Mouse (Mus musculus) embryonic facial prominence, embryonic 12.5 days (tissue): ENCODE measurements at regions not wholly inside any gene's neighbourhood (a gene's known extent, or its start where the extent isn't known, plus 50 kb on each side); places are given as distances from the start of the nearest gene placed in this dataset.

ENCODE experiments used
- ATAC-seq: fragments of 200-750 bp; cut with Nextera tagmentation; 2 replicates; pipeline ENCODE4 v1.8.0; 2017; ENCODE audit not compliant: insufficient number of reproducible peaks, insufficient read depth, low FRiP score, low TSS enrichment
- H3K27ac ChIP-seq: fragments of 300-500 bp; sonication (generic); 2 replicates; pipeline ENCODE4 v1.5.1; 2016; ENCODE audit warnings: mild to moderate bottlenecking
- H3K27me3 ChIP-seq: fragments of 300-500 bp; sonication (generic); 2 replicates; pipeline ENCODE4 v1.6.1; 2016; ENCODE audit warnings: mild to moderate bottlenecking, moderate library complexity
- H3K36me3 ChIP-seq: fragments of 300-500 bp; sonication (generic); 2 replicates; pipeline ENCODE4 v1.6.1; 2016; ENCODE audit warnings: mild to moderate bottlenecking
- H3K4me1 ChIP-seq: fragments of 300-500 bp; sonication (generic); 2 replicates; pipeline ENCODE4 v1.6.1; 2016
- H3K4me2 ChIP-seq: fragments of 300-500 bp; sonication (generic); replicated peaks from 2 replicates; pipeline ENCODE4 v1.6.1; 2016; ENCODE audit warnings: mild to moderate bottlenecking, moderate library complexity
- H3K4me3 ChIP-seq: fragments of 300-500 bp; sonication (generic); 2 replicates; pipeline ENCODE4 v1.5.1; 2016; ENCODE audit warnings: mild to moderate bottlenecking
- H3K9ac ChIP-seq: fragments of 300-500 bp; sonication (generic); 2 replicates; pipeline ENCODE4 v1.6.1; 2016; ENCODE audit warnings: mild to moderate bottlenecking, moderate library complexity
- H3K9me3 ChIP-seq: fragments of 300-500 bp; sonication (generic); 2 replicates; pipeline ENCODE4 v1.6.1; 2016; ENCODE audit warnings: mild to moderate bottlenecking, moderate library complexity
- WGBS: fragments of 180-500 bp; shearing (Covaris S2); methylation state at CpG from one replicate; pipeline ENCODE4 v1.1.7; 2016; 5-methylcytosine and 5-hydroxymethylcytosine counted together

DNA sequence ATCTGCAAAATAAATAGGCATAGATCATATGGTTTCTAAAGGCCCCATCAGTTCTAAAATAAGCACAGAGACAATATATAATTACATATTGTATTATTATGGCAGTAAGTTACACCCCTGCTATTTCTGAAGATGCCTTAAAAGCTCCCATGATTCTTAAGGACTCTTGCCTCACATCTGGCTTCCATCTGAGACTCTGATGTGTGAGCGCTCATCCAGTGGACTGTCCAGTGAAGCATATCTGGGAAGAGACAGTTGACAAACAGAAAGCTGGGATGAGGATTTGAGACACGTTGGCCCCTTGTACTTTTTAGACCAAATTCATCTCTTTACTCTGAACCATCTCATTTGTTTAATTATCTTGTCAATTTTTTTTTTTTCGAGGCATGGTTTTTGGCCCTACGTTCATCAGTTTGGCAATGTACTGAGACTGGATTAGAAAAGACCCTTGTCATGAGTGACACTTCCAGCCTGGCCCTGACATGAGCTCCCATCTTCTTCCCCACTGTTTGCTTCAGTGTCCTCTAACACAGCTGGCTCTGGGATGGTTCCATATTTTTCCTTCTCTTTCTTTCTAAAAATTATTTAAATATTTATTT lies 63.4 kb upstream of the Eed start:
- Histone ChIP-seq H3K4me1 (peaks cover 16% of the 10 kb centered on the region), H3K9ac (no peak overlapping the region), H3K27ac (no peak overlapping the region), H3K27me3 (no peaks in the 10 kb centered on the region), H3K9me3 (no peaks in the 10 kb centered on the region), H3K4me3 (no peak overlapping the region), H3K36me3 (no peaks in the 10 kb centered on the region), H3K4me2 (no peak overlapping the region)
- ATAC-seq, result no peak
- WGBS, result 78% methylated on average over 4 of the region's 4 CpGs

DNA sequence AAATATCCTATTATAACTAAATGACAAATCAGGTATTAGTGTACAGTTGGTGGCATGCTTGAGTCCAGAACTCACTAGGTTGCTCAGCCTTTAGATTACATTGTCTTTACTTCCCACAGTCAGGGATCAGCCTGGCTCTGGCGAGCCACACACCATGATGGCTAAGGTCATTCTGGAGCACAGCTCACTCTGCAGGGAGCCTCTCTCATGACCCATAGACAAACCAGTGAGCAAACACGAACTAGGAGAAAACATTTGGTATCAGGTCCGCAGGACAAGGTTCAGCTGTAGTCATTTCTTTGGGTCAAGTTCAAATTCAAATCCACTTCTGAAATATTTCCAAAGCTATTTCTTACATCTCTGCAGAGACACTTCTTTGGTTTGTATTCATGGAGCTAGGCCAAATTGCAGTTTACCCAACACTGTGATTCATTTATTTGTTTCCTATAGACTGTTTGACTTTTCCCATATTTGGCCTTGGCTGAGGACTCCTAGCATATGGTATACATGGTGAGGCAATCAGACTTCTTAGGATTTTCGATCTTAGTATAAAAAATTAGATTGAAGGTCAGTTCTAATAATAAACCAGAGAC lies 64.5 kb upstream of the Eed start:
- no peak overlapping the region for H3K4me2 ChIP-seq

DNA sequence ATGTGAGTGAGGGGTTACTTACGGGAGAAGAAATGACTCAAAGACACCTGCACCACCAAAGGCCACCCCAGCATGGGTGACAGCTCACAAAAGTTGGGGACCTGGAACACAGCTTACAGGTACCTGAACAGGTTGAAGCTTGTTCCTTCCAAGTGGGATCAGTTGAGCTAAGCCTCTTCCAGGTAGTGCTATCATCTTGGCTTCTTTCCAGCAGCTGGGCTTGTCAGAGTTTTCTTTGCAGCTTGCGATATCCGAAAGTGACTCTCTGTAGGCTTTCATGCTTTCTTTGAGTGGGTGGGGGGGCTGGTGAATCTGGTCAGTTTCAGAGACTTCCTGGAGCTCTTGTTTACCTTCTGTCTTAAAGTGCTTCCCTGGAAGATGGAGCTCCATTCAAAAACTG lies 65.4 kb upstream of the Eed start:
- H3K9me3 ChIP-seq, result no peaks in the 10 kb centered on the region
- ATAC-seq, result no peak
- H3K4me1 ChIP-seq, result peaks cover 10% of the 10 kb centered on the region
- H3K9ac ChIP-seq, result no peak overlapping the region
- no peaks in the 10 kb centered on the region for H3K36me3 ChIP-seq
- H3K4me2 ChIP-seq, result no peak overlapping the region
- no peak overlapping the region for H3K4me3 ChIP-seq
- WGBS, result 86% methylated on average over 3 of the region's 3 CpGs
- H3K27me3 ChIP-seq, result no peaks in the 10 kb centered on the region
- H3K27ac ChIP-seq, result no peak overlapping the region

More for the DNA sequence above, 64.5 kb upstream of the Eed start:
- 80% methylated on average over 4 of the region's 4 CpGs for WGBS
- no peak overlapping the region for H3K9ac ChIP-seq
- H3K9me3 ChIP-seq, result no peaks in the 10 kb centered on the region
- ATAC-seq, result no peak
- H3K27me3 ChIP-seq, result no peaks in the 10 kb centered on the region
- H3K36me3 ChIP-seq, result no peaks in the 10 kb centered on the region
- no peak overlapping the region for H3K27ac ChIP-seq
- peaks cover 16% of the 10 kb centered on the region for H3K4me1 ChIP-seq
- H3K4me3 ChIP-seq, result no peak overlapping the region

DNA sequence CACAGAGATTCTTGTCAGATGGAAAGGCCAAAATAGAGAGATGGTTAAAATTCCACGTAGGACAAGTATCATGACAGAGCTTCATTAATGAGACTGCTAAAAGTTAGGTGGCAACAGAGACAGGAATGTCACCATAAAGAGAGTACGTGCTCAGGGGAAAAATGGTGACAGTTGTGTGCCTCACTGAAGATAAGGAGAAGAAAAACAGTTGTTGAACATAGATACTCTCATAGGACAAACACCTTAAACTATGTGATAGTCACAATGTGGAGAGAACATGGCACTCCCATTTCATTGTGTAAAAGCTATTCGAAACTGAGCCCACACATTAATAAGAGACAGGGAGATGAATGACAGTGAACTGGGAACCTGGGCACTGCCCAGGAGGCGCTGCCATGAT lies 66.1 kb upstream of the Eed start:
- H3K27me3 ChIP-seq, result no peaks in the 10 kb centered on the region
- H3K4me2 ChIP-seq, result no peak overlapping the region
- H3K4me3 ChIP-seq, result no peak overlapping the region
- H3K9me3 ChIP-seq, result no peaks in the 10 kb centered on the region
- H3K27ac ChIP-seq, result no peak overlapping the region
- ATAC-seq, result no peak
- peaks cover 4% of the 10 kb centered on the region for H3K4me1 ChIP-seq
- no peaks in the 10 kb centered on the region for H3K36me3 ChIP-seq
- no peak overlapping the region for H3K9ac ChIP-seq
- WGBS, result 92% methylated on average over 4 of the region's 4 CpGs

DNA sequence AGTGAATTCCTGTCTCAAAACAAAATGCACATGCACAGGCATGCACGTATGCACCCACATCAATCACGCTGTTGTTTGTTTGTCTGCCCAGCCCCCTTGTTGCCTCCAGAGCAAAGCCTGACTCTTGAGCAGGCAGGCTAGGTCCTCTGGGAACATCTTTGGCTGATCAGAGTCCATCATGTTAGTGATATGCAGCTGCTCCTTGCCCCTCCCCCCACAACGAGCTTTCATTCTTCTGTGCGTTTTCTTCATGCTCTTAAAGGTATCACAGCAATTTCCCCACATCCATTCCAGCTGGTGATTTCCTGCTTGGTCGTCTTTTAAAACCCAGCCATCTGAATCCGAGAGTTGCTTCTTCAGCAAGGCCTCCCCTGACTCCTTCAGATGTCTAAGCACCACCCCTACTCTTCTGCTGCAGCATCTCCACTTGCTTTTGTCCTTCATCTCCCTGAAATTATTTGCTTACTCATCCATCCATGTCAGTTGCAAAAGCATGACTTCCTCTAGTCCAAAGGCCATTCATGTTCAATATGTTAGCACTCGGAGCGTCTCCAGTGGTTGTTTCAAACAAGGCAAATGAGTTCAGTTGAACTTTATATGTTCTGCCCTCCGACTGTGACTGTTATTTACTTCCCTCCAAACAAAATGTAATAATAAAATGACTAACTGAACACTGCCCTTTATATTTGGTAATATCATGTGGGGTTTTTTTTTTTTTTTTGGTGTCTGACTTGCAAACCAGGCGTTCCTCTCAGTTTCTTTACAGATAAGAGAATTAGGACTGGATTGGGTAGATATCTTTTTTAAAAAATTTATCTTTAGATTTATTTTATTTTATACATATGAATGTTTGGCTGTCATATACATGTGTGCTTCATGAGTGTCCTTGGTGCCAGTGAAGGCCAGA lies 67.9 kb upstream of the Eed start:
- H3K4me3 ChIP-seq, result no peak overlapping the region
- H3K36me3 ChIP-seq, result no peaks in the 10 kb centered on the region
- no peaks in the 10 kb centered on the region; the same call in 1 of the 2 replicates for H3K4me1 ChIP-seq
- H3K27ac ChIP-seq, result no peak overlapping the region
- WGBS, result 60% methylated on average over 10 of the region's 10 CpGs
- H3K9me3 ChIP-seq, result no peaks in the 10 kb centered on the region
- no peak overlapping the region for H3K9ac ChIP-seq
- no peak overlapping the region for H3K4me2 ChIP-seq
- no peak for ATAC-seq
- H3K27me3 ChIP-seq, result no peaks in the 10 kb centered on the region

DNA sequence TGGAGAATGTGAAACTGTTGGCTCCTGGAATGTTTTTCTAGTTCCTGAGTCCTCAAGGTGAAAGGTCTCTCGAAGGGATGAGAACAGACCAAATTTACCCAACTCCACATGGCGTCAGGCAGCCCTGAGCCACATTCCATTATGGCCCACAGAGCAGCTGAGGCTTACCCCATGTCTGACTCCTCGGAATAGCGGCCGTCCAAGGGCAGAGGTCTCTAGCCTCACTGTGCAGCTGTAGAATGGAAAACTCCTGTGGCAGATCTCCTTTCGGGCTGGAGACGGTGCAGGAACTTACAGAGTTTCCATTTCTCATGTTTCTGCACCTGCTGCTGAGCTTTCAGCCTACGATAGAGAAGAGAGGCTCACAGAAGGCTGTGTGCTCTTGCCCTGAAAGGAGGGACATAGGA lies 69.1 kb upstream of the Eed start:
- no peak overlapping the region for H3K27ac ChIP-seq
- H3K36me3 ChIP-seq, result no peaks in the 10 kb centered on the region
- 0 out of 2 replicates have a peak, but pooled peaks have one; percentile 36 for ATAC-seq
- no peak overlapping the region for H3K4me2 ChIP-seq
- no peak overlapping the region for H3K9ac ChIP-seq
- WGBS, result 59% methylated on average over 8 of the region's 8 CpGs
- H3K4me1 ChIP-seq, result no peaks in the 10 kb centered on the region; the same call in 1 of the 2 replicates
- H3K4me3 ChIP-seq, result no peak overlapping the region
- no peaks in the 10 kb centered on the region for H3K27me3 ChIP-seq
- H3K9me3 ChIP-seq, result no peaks in the 10 kb centered on the region

DNA sequence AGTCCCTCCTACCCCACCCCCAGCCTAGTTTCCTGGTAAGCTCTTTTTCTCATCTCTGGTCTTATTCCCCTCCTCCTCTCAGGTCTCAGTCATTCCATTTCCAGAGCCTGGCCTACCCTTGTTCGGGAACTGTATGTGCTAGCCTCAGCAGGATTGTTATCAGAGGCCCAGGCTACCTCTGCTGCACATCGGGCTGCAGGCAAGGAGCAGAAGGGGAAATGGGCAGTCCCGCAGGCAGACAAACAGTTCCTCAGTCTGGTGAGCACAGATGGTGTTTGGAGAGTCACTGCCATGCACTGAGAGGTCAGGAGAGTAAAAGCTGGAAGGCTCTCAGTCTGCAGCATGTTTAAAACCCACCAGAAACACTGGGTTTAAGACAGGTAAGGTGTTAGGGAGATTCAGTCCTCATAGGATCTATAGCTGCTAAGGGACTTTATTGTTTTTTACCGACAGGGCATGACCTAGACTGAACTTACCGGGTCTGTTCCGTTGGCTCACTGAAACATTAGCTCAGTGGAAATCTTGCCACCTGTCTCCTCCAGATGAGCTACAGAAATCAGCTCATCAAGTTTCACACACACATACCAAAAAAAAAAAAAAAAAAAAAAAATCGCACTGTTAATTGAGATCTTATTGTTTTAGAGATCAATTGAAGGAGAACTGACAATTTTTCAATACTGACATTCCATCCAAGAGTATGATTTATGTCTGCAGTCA lies 74.2 kb upstream of the Eed start:
- Histone ChIP-seq H3K9ac (no peak overlapping the region), H3K4me3 (no peak overlapping the region), H3K4me2 (no peak overlapping the region), H3K36me3 (no peaks in the 10 kb centered on the region), H3K9me3 (no peaks in the 10 kb centered on the region), H3K27me3 (no peaks in the 10 kb centered on the region), H3K27ac (no peak overlapping the region), H3K4me1 (no peaks in the 10 kb centered on the region)
- no peak for ATAC-seq
- 31% methylated on average over 7 of the region's 7 CpGs for WGBS

DNA sequence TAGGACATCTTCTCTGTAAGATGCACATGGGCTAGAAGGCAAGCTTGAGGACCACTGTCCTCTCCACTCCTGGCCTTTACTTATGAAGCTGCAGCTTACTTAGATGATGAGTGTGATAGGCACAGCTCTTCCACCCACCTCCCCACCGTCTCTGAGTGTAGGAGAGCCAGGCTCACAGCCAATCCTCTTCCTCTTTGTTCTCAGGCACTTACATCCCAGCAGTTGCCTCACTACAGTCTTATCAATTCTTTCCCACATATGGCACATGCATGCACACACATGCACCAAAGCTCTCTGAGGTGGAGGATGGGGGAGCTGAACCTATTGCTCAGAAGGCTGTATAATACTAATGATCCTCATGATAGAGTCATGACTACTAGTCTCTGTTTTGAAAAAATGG lies 72.1 kb upstream of the Picalm start:
- Histone ChIP-seq H3K4me1 (no peaks in the 10 kb centered on the region), H3K9me3 (no peaks in the 10 kb centered on the region), H3K4me2 (no peak overlapping the region), H3K9ac (no peak overlapping the region), H3K27ac (no peak overlapping the region), H3K4me3 (no peak overlapping the region), H3K36me3 (no peaks in the 10 kb centered on the region), H3K27me3 (no peaks in the 10 kb centered on the region)
- ATAC-seq, result no peak
- WGBS, result 88% methylated on average over 1 of the region's 1 CpGs

DNA sequence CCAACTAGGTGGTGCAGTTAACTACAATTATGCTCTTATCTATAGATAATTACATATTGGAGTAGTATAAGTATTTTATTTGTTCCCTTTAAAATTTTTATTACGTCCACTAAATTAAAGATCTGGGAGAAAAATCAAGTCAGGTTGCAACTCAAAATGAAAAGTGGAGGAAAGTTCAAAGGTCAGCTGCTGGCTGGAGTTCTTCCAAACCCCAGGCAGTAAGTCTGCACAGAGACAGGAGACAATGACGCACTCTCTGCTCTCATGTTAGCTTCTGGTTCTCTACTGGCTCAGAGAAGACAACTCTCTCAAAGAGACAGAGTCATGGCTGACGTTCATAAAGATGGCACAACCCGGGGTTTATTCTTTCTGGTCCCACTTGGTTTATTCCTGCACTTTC lies 71.4 kb upstream of the Picalm start:
- H3K4me2 ChIP-seq, result no peak overlapping the region
- H3K9me3 ChIP-seq, result no peaks in the 10 kb centered on the region
- WGBS, result 81% methylated on average over 4 of the region's 4 CpGs
- no peak overlapping the region for H3K9ac ChIP-seq
- no peaks in the 10 kb centered on the region for H3K27me3 ChIP-seq
- ATAC-seq, result no peak
- H3K4me1 ChIP-seq, result no peaks in the 10 kb centered on the region
- H3K36me3 ChIP-seq, result no peaks in the 10 kb centered on the region
- no peak overlapping the region for H3K4me3 ChIP-seq
- no peak overlapping the region for H3K27ac ChIP-seq

DNA sequence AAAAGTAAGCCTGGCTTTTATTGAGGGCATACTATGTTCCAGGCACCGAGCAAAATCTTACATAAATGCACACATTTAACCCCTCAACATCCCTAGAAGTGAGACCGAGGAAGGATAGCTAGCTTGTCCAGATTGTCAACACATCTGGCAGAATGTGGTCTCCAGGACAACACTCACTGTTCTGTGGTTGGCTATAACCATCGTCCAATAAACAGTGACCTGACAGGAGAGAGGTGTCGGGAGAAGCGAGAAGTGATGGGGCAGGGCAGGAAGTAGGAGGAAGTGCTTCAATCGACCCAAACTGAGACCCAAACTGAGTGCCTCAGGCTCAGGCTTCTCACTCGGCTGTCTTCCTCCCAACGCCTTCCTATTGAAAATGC lies 70.8 kb upstream of the Picalm start:
- 61% methylated on average over 8 of the region's 8 CpGs for WGBS
- H3K4me3 ChIP-seq, result no peak overlapping the region
- H3K4me2 ChIP-seq, result no peak overlapping the region
- H3K9me3 ChIP-seq, result no peaks in the 10 kb centered on the region
- H3K27me3 ChIP-seq, result no peaks in the 10 kb centered on the region
- H3K9ac ChIP-seq, result no peak overlapping the region
- H3K36me3 ChIP-seq, result no peaks in the 10 kb centered on the region
- ATAC-seq, result no peak
- H3K27ac ChIP-seq, result no peak overlapping the region
- H3K4me1 ChIP-seq, result no peaks in the 10 kb centered on the region

DNA sequence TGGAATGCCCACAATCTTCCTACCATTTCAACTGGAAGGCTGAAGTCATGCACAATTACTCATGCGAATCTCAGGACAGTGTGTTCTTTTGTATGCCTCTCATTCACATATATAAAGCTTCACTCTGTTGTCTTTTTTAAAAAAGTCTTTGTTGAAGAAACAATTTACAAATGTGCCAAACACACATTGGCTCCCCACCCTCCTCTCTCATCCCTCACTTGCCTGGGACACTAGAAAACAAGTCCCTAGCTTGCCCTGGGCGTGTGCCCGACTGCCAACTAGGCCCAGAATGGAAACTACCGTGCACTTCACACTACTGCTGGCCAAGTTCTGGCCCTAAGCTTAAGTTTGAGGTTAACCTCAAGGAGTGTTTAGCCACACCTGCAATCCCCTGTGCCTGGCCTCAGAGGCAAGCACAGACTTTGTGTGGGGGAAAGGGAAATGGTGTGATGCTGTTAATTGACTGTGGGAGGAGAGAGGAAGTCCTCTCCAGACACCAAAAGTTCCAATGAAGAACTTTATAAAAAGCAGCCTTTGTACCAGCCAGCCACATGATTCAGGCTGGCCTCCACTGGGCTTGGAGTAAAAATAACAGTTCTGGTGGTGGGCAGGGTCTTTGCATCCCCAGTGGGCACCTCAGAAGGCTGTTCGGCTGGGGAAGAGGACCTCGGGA lies 70.2 kb upstream of the Picalm start:
- Histone ChIP-seq H3K4me1 (no peaks in the 10 kb centered on the region), H3K27me3 (no peaks in the 10 kb centered on the region), H3K9me3 (no peaks in the 10 kb centered on the region), H3K36me3 (no peaks in the 10 kb centered on the region), H3K4me2 (no peak overlapping the region), H3K4me3 (no peak overlapping the region), H3K27ac (no peak overlapping the region), H3K9ac (no peak overlapping the region)
- 65% methylated on average over 6 of the region's 6 CpGs for WGBS
- ATAC-seq, result no peak
